Mouse (Mus musculus): ENCODE data around the gene Pde6c. TPM values are rescaled to one million over a fixed set of nuclear protein-coding genes. Genes with fewer than 3 reads are reported as not detected.

Gene Pde6c
- polyA plus RNA-seq, 1 experiment: not detected

- no peaks in the 10 kb centered on the region for H3K36me3 ChIP-seq (ENCODE audit: control insufficient read depth, insufficient read depth)
- no peak for TF ChIP-seq MYOD1 (IDR thresholded peaks at IDR 0.05; ENCODE audit: control insufficient read depth, insufficient read length, low read depth)
- no peaks in the 10 kb centered on the region for H3K79me2 ChIP-seq (ENCODE audit: control insufficient read depth, insufficient read depth)
- H3ac ChIP-seq (ENCODE audit: control insufficient read depth, insufficient read length, low read depth): no peak overlapping the region
- H3K4me3 ChIP-seq (ENCODE audit: insufficient read depth, poor library complexity, severe bottlenecking): no peak overlapping the region
- H3K27me3 ChIP-seq (ENCODE audit: control insufficient read depth, insufficient read depth, insufficient read length): peaks cover 9% of the 10 kb centered on the region
- no peaks in the 10 kb centered on the region for H3K79me3 ChIP-seq (ENCODE audit: low read depth)
These were observed 29.2 kb downstream of the Pde6c start for GRCm38 (mm10) chr19:38161648-38162354.

DNA sequence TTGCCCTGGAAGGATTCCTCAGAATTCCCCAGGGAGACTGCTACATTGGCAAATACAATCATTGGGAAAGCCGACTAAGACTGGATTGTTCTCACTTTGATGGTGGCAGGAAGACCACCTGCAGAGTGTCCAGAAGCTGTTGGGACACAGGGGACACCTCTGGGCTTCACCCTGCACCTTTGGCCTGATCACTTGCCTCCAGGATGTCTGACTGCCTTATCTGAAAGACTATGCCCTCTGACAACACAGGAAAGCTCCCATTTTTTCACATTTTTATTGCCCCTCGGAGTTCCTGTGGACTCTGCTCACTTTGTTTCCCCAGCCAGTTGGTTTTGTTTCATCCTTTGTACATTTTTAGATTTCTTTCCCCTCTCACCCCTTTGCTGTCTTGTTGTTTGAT is 32.1 kb downstream of the Pde6c start:
- Histone ChIP-seq H3K36me3 (ENCODE audit: control insufficient read depth, insufficient read depth) (no peaks in the 10 kb centered on the region), H3K79me2 (ENCODE audit: control insufficient read depth, insufficient read depth) (no peaks in the 10 kb centered on the region), H3K4me3 (ENCODE audit: insufficient read depth, poor library complexity, severe bottlenecking) (no peak overlapping the region), H3ac (ENCODE audit: control insufficient read depth, insufficient read length, low read depth) (no peak overlapping the region), H3K27me3 (ENCODE audit: control insufficient read depth, insufficient read depth, insufficient read length) (peaks cover 9% of the 10 kb centered on the region), H3K79me3 (ENCODE audit: low read depth) (no peaks in the 10 kb centered on the region)
- TF ChIP-seq CEBPB (IDR thresholded peaks at IDR 0.05; ENCODE audit: low read depth): no peak

DNA sequence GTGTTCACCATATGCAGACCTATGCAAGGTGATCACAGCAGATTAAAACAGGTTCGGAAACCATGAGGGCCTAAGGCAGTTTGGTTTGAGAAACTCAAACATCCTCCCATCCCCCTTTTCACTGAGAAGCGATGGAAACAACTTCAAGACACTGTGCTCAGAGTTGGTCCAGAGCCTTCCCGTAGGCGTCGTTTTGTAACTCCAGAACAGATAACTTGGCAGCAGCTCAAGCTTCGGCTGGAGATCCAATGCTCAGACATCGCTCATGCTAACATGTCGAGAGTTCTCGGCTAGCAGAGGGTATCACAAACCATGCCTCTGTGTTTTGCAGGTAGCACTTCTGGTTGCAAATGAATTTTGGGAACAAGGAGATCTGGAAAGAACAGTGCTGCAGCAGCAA is 47.1 kb downstream of the Pde6c start:
- Histone ChIP-seq H3K4me3 (ENCODE audit: insufficient read depth, poor library complexity, severe bottlenecking) (no peak overlapping the region), H3K27me3 (ENCODE audit: control insufficient read depth, insufficient read depth, insufficient read length) (no peaks in the 10 kb centered on the region), H3K79me2 (ENCODE audit: control insufficient read depth, insufficient read depth) (no peaks in the 10 kb centered on the region), H3ac (ENCODE audit: control insufficient read depth, insufficient read length, low read depth) (no peak overlapping the region), H3K36me3 (ENCODE audit: control insufficient read depth, insufficient read depth) (no peaks in the 10 kb centered on the region), H3K79me3 (ENCODE audit: low read depth) (no peaks in the 10 kb centered on the region)
- TF ChIP-seq CTCF (IDR thresholded peaks at IDR 0.05; ENCODE audit: control insufficient read depth, insufficient read depth, insufficient read length) (no peak), MYOG (IDR thresholded peaks at IDR 0.05; ENCODE audit: control insufficient read depth, extremely low read depth, insufficient read length) (no peak), CEBPB (IDR thresholded peaks at IDR 0.05; ENCODE audit: low read depth) (no peak), FOSL1 (IDR thresholded peaks at IDR 0.05; ENCODE audit: insufficient read depth, low read length, poor library complexity, severe bottlenecking) (no peak), USF1 (IDR thresholded peaks at IDR 0.05; ENCODE audit: low read depth) (no peak), MAX (IDR thresholded peaks at IDR 0.05) (no peak), MYOD1 (IDR thresholded peaks at IDR 0.05; ENCODE audit: control insufficient read depth, insufficient read length, low read depth) (no peak)

- no peak overlapping the region for H3ac ChIP-seq (ENCODE audit: control insufficient read depth, insufficient read length, low read depth)
- TF ChIP-seq MYOD1 (IDR thresholded peaks at IDR 0.05; ENCODE audit: control insufficient read depth, insufficient read length, low read depth) (no peak), CEBPB (IDR thresholded peaks at IDR 0.05; ENCODE audit: low read depth) (no peak), MYOG (IDR thresholded peaks at IDR 0.05; ENCODE audit: control insufficient read depth, extremely low read depth, insufficient read length) (no peak), USF1 (IDR thresholded peaks at IDR 0.05; ENCODE audit: low read depth) (no peak), CTCF (IDR thresholded peaks at IDR 0.05; ENCODE audit: control insufficient read depth, insufficient read depth, insufficient read length) (no peak), MAX (IDR thresholded peaks at IDR 0.05) (no peak), FOSL1 (IDR thresholded peaks at IDR 0.05; ENCODE audit: insufficient read depth, low read length, poor library complexity, severe bottlenecking) (no peak)
- H3K79me3 ChIP-seq (ENCODE audit: low read depth): no peaks in the 10 kb centered on the region
- no peak overlapping the region for H3K4me3 ChIP-seq (ENCODE audit: insufficient read depth, poor library complexity, severe bottlenecking)
- peaks cover 3% of the 10 kb centered on the region for H3K36me3 ChIP-seq (ENCODE audit: control insufficient read depth, insufficient read depth)
- no peaks in the 10 kb centered on the region for H3K27me3 ChIP-seq (ENCODE audit: control insufficient read depth, insufficient read depth, insufficient read length)
- no peaks in the 10 kb centered on the region for H3K79me2 ChIP-seq (ENCODE audit: control insufficient read depth, insufficient read depth)
These were observed 54.2 kb downstream of the Pde6c start for GRCm38 (mm10) chr19:38186631-38187344.

DNA sequence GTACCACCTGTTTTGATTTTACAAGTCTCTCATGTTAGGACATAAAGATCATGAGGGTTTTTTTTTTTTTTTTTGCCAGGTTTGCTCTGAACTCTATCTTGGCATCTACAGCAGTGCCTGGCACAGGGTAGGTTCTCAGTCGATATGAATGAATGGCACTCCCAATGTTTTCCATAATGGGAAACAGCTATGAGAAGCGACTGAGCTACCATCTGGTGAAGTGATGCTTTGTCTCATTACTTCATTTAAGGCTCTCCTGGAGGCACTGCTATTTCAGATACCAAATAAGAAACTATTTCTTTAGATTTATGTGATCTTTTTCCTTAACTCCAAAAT is 54.7 kb downstream of the Pde6c start:
- Histone ChIP-seq H3K27me3 (ENCODE audit: control insufficient read depth, insufficient read depth, insufficient read length) (no peaks in the 10 kb centered on the region), H3ac (ENCODE audit: control insufficient read depth, insufficient read length, low read depth) (no peak overlapping the region), H3K79me2 (ENCODE audit: control insufficient read depth, insufficient read depth) (no peaks in the 10 kb centered on the region), H3K36me3 (ENCODE audit: control insufficient read depth, insufficient read depth) (peaks cover 3% of the 10 kb centered on the region), H3K4me3 (ENCODE audit: insufficient read depth, poor library complexity, severe bottlenecking) (no peak overlapping the region), H3K79me3 (ENCODE audit: low read depth) (no peaks in the 10 kb centered on the region)
- no peak for TF ChIP-seq MYOD1 (IDR thresholded peaks at IDR 0.05; ENCODE audit: control insufficient read depth, insufficient read length, low read depth)
- no peak for TF ChIP-seq MYOG (IDR thresholded peaks at IDR 0.05; ENCODE audit: control insufficient read depth, extremely low read depth, insufficient read length)
- TF ChIP-seq MAX (IDR thresholded peaks at IDR 0.05): no peak
- no peak for TF ChIP-seq FOSL1 (IDR thresholded peaks at IDR 0.05; ENCODE audit: insufficient read depth, low read length, poor library complexity, severe bottlenecking)
- no peak for TF ChIP-seq CEBPB (IDR thresholded peaks at IDR 0.05; ENCODE audit: low read depth)
- TF ChIP-seq CTCF (IDR thresholded peaks at IDR 0.05; ENCODE audit: control insufficient read depth, insufficient read depth, insufficient read length): no peak
- no peak for TF ChIP-seq USF1 (IDR thresholded peaks at IDR 0.05; ENCODE audit: low read depth)

DNA sequence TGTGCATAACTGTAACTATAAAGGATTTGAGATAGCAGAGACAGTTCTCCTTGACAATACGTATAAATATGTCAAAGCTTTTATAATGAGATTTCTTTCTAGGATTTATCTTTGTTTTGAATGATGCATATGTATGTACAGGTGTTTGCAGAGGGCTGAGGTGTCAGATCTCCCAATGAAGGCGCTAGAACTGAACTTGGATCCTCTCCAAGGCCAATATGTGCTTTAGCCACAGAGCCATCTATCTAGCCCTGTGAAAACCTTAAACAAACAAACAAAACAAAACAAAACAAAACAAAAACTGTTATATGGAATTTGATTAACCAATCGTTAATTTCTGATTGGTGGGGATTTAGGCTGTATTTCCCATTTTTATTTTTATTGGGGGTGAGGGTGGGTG is 58.0 kb downstream of the Pde6c start:
- H3ac ChIP-seq (ENCODE audit: control insufficient read depth, insufficient read length, low read depth): no peak overlapping the region

More for the DNA sequence above, 58.0 kb downstream of the Pde6c start:
- no peak overlapping the region for H3K4me3 ChIP-seq (ENCODE audit: insufficient read depth, poor library complexity, severe bottlenecking)
- no peaks in the 10 kb centered on the region for H3K79me3 ChIP-seq (ENCODE audit: low read depth)
- no peaks in the 10 kb centered on the region for H3K79me2 ChIP-seq (ENCODE audit: control insufficient read depth, insufficient read depth)
- no peaks in the 10 kb centered on the region for H3K27me3 ChIP-seq (ENCODE audit: control insufficient read depth, insufficient read depth, insufficient read length)
- H3K36me3 ChIP-seq (ENCODE audit: control insufficient read depth, insufficient read depth): peaks cover 11% of the 10 kb centered on the region
- TF ChIP-seq USF1 (IDR thresholded peaks at IDR 0.05; ENCODE audit: low read depth) (no peak), MAX (IDR thresholded peaks at IDR 0.05) (no peak), FOSL1 (IDR thresholded peaks at IDR 0.05; ENCODE audit: insufficient read depth, low read length, poor library complexity, severe bottlenecking) (no peak), CTCF (IDR thresholded peaks at IDR 0.05; ENCODE audit: control insufficient read depth, insufficient read depth, insufficient read length) (no peak), MYOD1 (IDR thresholded peaks at IDR 0.05; ENCODE audit: control insufficient read depth, insufficient read length, low read depth) (no peak), MYOG (IDR thresholded peaks at IDR 0.05; ENCODE audit: control insufficient read depth, extremely low read depth, insufficient read length) (no peak), CEBPB (IDR thresholded peaks at IDR 0.05; ENCODE audit: low read depth) (no peak)
